Mouse (Mus musculus): Measurements from ENCODE around the gene Nudcd2. TPM values are rescaled to one million over a fixed set of nuclear protein-coding genes. Genes with fewer than 3 reads are reported as not detected.
"Not testable (repeated sequence)": the region's sequence is repeated elsewhere in the genome, so short reads cannot be mapped to it uniquely, and the experiment has no call there.

Nudcd2 gene
- polyA plus RNA-seq (2021): 84.7 TPM

DNA sequence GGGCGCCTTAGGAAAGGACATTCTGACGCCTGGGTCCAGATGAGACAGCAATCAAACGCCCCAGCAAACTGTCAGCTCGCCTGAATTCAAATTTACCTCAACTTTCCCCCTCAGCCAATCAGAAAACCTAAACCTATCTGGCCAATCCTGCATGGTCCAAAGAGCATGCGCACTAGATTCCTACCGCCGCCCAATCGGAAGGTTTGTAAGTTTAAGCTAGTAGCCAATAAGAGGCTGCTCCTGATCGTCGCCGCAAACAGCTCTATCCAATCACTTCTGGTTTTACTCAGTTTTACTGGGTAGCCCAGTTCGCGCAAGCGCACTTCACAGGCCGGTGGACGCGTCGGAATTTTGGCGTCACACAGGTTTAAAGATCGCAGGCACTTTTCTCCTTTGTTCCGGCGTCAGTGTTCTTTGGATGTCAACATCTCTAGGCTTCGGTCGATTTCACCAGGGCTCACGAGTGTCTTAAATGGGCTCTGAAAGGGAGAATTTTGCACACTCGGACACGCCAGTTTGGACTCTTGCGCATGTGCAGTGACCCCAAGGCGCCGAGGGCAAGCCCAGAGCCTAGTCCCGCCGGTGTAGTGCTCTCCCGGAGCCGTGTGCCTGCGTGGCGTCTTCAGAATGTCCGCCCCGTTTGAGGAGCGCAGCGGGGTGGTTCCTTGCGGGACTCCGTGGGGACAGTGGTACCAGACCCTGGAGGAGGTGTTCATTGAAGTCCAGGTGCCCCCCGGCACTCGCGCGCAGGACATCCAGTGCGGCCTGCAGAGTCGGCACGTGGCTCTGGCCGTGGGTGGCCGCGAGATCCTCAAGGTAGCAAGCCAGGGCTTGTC is at the start of gene Nudcd2, which contains the start of gene Hmmr:
Gene Nudcd2, plus strand, starts transcription at position 329 of the 836 bp plus-strand sequence.
Gene Hmmr, minus strand, starts transcription at position 84 of the 836 bp plus-strand sequence.
- DNase-seq (ENCODE audit: low read depth, low spot score): peak; percentile 94
- ATAC-seq: peak; percentile 98
- in situ Hi-C loops (cut with MboI; ENCODE audit: low pct_unique_long_range_greater_than_20kb): no loop called here
- no peaks in the 10 kb centered on the region for H3K27me3 ChIP-seq
- ChIA-PET CTCF (interaction anchor here (0.7 to 1.0 kb wide), 2 partner anchors 9 to 39 kb away, joined by 3 read pairs; partner anchors contain the start of gene Mat2b), POLR2A (interaction anchor here (0.7 kb wide), 1 partner anchor 13 kb away, joined by 3 read pairs; no protein-coding TSS in a partner anchor)
- no peak for TF ChIP-seq CTCF (IDR thresholded peaks at IDR 0.05)

- ATAC-seq (no peak), DNase-seq (ENCODE audit: low read depth, low spot score) (no peak)
- in situ Hi-C loops (cut with MboI; ENCODE audit: low pct_unique_long_range_greater_than_20kb): no loop called here
- no peaks in the 10 kb centered on the region for H3K27me3 ChIP-seq
- CTCF ChIA-PET: no interaction called here
- POLR2A ChIA-PET: no interaction called here
- TF ChIP-seq CTCF (IDR thresholded peaks at IDR 0.05): no peak
Measured at GRCm38 (mm10) chr11:40690444-40691127, 42.9 kb upstream of the Nudcd2 start.

DNA sequence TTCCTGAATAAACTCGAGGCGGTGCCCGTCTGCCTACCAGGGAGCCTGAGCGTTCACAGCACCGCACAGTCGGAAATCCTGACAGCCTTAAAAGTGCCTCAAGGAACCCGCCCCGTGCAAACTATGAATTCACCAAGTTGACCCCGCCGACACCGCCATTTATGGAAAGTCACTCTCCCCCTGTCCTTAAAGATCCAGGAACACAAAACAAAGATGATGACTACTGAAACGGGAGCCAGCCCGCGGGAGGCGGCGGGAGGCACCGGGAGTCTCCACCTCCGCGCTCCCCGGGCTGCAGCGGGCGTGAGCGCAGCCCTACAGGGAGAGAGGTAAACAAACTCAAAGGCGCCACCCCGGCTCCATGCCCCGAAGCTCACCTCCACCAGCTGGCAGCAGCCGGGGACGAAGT is 41.4 kb upstream of the Nudcd2 start:
- no peaks in the 10 kb centered on the region for H3K27me3 ChIP-seq
- in situ Hi-C loops (cut with MboI; ENCODE audit: low pct_unique_long_range_greater_than_20kb): no loop called here
- ChIA-PET CTCF (no interaction called here), POLR2A (interaction anchor here (0.7 to 1.0 kb wide), 2 partner anchors 50 to 53 kb away, joined by 3 read pairs; no protein-coding TSS in a partner anchor)
- no peak for DNase-seq (ENCODE audit: low read depth, low spot score)
- ATAC-seq: peak; percentile 57
- no peak for TF ChIP-seq CTCF (IDR thresholded peaks at IDR 0.05)

GRCm38 (mm10) chr11:40692511-40693365 is 40.7 kb upstream of the Nudcd2 start:
- DNase-seq (ENCODE audit: low read depth, low spot score) (peak; percentile 68), ATAC-seq (peak; percentile 93)
- in situ Hi-C loops (cut with MboI; ENCODE audit: low pct_unique_long_range_greater_than_20kb): no loop called here
- ChIA-PET POLR2A (interaction anchor here (0.7 to 1.0 kb wide), 2 partner anchors 50 to 53 kb away, joined by 3 read pairs; no protein-coding TSS in a partner anchor), CTCF (interaction anchor here (1.5 to 2.3 kb wide), 3 partner anchors 11 to 62 kb away, joined by 4 to 8 read pairs (median 6); partner anchors contain the start of gene Ccng1)
- TF ChIP-seq CTCF (IDR thresholded peaks at IDR 0.05): no peak
- no peaks in the 10 kb centered on the region for H3K27me3 ChIP-seq

DNA sequence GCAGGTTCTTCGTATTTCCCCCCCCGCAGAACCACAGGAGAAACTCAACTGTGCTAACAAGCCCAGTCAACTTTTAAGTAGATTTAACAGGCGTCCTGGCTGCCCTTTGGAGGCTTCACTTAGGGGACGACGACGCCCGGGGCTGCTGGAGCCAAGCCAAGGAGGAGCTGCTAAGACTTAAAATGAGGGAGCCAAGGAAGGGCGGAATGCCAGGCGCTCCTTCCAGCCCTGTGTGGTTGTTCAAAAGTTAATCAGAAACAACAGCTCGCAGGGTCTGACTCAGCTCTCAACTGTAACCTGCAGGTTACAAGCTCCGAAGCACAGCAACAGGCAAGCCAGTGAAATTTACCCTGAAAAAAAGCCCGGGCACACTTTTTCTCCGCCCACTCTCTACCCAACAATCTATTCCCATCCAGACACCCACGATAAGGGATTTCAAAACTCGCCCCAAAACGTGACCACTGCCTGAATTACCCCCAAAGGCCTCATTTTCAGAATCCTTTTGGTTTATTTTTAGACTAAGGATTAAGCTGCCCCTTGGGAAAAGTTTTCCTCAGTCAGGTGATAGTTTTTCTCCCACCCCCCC is 40.0 kb upstream of the Nudcd2 start:
- ATAC-seq (peak; percentile 69), DNase-seq (ENCODE audit: low read depth, low spot score) (peak; percentile 91)
- no peaks in the 10 kb centered on the region for H3K27me3 ChIP-seq
- in situ Hi-C loops (cut with MboI; ENCODE audit: low pct_unique_long_range_greater_than_20kb): no loop called here
- POLR2A ChIA-PET: interaction anchor here (1.0 to 1.2 kb wide), 3 partner anchors 10 to 52 kb away, joined by 3 to 4 read pairs (median 3); no protein-coding TSS in a partner anchor
- TF ChIP-seq CTCF (IDR thresholded peaks at IDR 0.05): no peak
- CTCF ChIA-PET: interaction anchor here (1.4 to 2.3 kb wide), 4 partner anchors 10 to 62 kb away, joined by 3 to 8 read pairs (median 5); partner anchors contain the start of genes Ccng1, Hmmr and Nudcd2

DNA sequence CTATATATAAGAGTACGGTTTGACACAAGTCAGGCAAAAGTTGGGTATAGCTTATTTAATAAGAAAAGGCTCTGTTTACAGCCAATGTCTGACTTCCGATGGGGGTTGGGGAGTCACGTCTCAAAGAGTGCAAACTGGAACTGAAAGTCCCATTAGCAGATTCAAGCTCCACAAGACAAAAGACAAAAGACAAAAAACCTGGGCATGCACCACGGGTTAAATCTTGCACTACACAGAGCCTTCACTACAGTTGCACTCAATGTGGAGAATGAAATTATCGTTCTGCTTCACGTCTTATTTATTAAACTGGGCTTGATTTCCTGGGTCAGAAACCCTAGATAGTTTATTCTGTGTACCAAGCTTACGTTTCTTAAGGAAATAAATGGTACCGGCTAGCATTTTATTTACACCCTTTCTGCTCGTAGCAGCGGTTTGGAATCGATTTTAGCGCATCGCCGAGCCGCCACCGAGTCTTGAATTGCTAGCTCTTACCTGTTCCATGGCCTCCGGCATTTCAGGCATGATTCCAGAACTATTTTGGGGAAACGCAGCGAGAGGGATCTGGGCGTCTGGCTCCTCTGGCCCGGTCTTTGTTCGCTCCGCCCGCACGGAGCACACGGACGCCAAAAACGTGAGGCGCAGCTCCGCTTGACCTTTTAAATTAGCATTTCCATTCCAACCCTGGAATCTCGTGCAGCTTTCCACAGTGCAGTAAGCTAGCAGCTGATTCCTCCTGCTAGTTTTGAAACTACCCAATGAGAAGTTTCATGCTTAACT is 39.0 kb upstream of the Nudcd2 start:
- CTCF ChIA-PET: interaction anchor here (1.4 to 2.3 kb wide), 3 partner anchors 9 to 61 kb away, joined by 3 to 8 read pairs (median 6); partner anchors contain the start of genes Ccng1, Hmmr and Nudcd2
- TF ChIP-seq CTCF (IDR thresholded peaks at IDR 0.05): no peak
- in situ Hi-C loops (cut with MboI; ENCODE audit: low pct_unique_long_range_greater_than_20kb): no loop called here
- DNase-seq (ENCODE audit: low read depth, low spot score) (no peak), ATAC-seq (no peak)
- POLR2A ChIA-PET: interaction anchor here (0.6 to 1.2 kb wide), 3 partner anchors 9 to 62 kb away, joined by 3 to 4 read pairs (median 4); no protein-coding TSS in a partner anchor
- H3K27me3 ChIP-seq: no peaks in the 10 kb centered on the region

- DNase-seq (ENCODE audit: low read depth, low spot score) (no peak), ATAC-seq (no peak)
- no peaks in the 10 kb centered on the region for H3K27me3 ChIP-seq
- no peak for TF ChIP-seq CTCF (IDR thresholded peaks at IDR 0.05)
- CTCF ChIA-PET: interaction anchor here (1.4 to 2.3 kb wide), 3 partner anchors 15 to 60 kb away, joined by 3 to 6 read pairs (median 3); partner anchors contain the start of genes Ccng1, Hmmr and Nudcd2
- in situ Hi-C loops (cut with MboI; ENCODE audit: low pct_unique_long_range_greater_than_20kb): no loop called here
- POLR2A ChIA-PET: no interaction called here
Measured at GRCm38 (mm10) chr11:40695103-40695502, 38.4 kb upstream of the Nudcd2 start, which contains the start of gene Mat2b. TSS of gene Mat2b (minus strand) at chr11:40695203.

DNA sequence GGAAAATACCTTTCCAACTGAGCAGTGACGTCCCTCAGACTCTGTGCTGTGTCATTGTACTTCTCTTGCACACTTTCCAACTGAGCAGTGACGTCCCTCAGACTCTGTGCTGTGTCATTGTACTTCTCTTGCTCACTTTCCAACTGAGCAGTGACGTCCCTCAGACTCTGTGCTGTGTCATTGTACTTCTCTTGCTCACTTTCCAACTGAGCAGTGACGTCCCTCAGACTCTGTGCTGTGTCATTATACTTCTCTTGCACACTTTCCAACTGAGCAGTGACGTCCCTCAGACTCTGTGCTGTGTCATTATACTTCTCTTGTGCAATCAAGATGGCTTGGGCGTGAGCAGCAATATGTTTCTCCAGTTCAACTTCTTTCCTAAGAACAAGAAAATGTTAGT is 23.6 kb upstream of the Nudcd2 start:
- DNase-seq (ENCODE audit: low read depth, low spot score); H3K27me3 ChIP-seq; ATAC-seq; in situ Hi-C loops (cut with MboI; ENCODE audit: low pct_unique_long_range_greater_than_20kb); CTCF ChIA-PET; POLR2A ChIA-PET: not testable (repeated sequence)
